Comparison of ENCODE assay signal across 9 mouse cellular contexts in genomic region chr2:115384414-115385180, GRCm38 (mm10).
DNase-seq lines count a peak whose midpoint lies in the region; ATAC-seq and TF ChIP-seq lines count a peak whose summit lies in the region.
"Had no signal": no experiment of that assay in that cellular context is flagged by ENCODE, and none has a peak within 500 bp of the region (broad histone marks: within the 10 kb centered on the region; RNA-seq: fewer than 3 reads in every experiment).

No protein-coding gene starts in this region.

- ATAC-seq in lung, postnatal 0 days = no peak
- ATAC-seq in limb, embryonic 14.5 days (ENCODE audit: low FRiP score, low read depth) = peak; percentile 50; the same call in 1 of the 2 replicates
- ATAC-seq in stomach, postnatal 0 days (ENCODE audit: low FRiP score, low TSS enrichment) = no peak

- H3K27me3 ChIP-seq in lung, postnatal 0 days (replicated peaks; ENCODE audit: insufficient read depth, low read length) = no peaks in the 10 kb centered on the region
- H3K27me3 ChIP-seq in limb, embryonic 14.5 days (ENCODE audit: control insufficient read depth, insufficient read depth, low read length) = no peaks in the 10 kb centered on the region
- no peaks in the 10 kb centered on the region for H3K27me3 ChIP-seq in stomach, postnatal 0 days (ENCODE audit: control insufficient read depth, insufficient read depth, low read length)

- WGBS in lung, postnatal 0 days = 37% methylated on average over 13 of the region's 13 CpGs
- WGBS in limb, embryonic 14.5 days = 29% methylated on average over 13 of the region's 13 CpGs
- WGBS in stomach, postnatal 0 days = 39% methylated on average over 13 of the region's 13 CpGs

- no peaks in the 10 kb centered on the region for H3K36me3 ChIP-seq in lung, postnatal 0 days (ENCODE audit: insufficient read depth, low read length)
- no peaks in the 10 kb centered on the region for H3K36me3 ChIP-seq in limb, embryonic 14.5 days (ENCODE audit: control insufficient read depth, insufficient read depth, low read length)
- no peaks in the 10 kb centered on the region for H3K36me3 ChIP-seq in stomach, postnatal 0 days (ENCODE audit: control insufficient read depth, insufficient read depth, low read length)

- no peak overlapping the region for H3K27ac ChIP-seq in lung, postnatal 0 days (ENCODE audit: low read length)
- H3K27ac ChIP-seq in limb, embryonic 14.5 days (replicated peaks; ENCODE audit: low read depth, low read length) = no peak overlapping the region
- H3K27ac ChIP-seq in stomach, postnatal 0 days (replicated peaks) = 0 out of 2 replicates have a peak overlapping the region, but pooled peaks have one; percentile 14

- TF ChIP-seq POLR2A in limb, embryonic 14.5 days (IDR thresholded peaks at IDR 0.05; ENCODE audit: borderline replicate concordance, extremely low read depth, insufficient read depth, insufficient read length) = no peak

- no peak for TF ChIP-seq CTCF in lung, postnatal 0 days (IDR thresholded peaks at IDR 0.05)
- no peak for TF ChIP-seq CTCF in stomach, postnatal 0 days (IDR thresholded peaks at IDR 0.05; ENCODE audit: low read depth)

- H3K4me2 ChIP-seq in lung, postnatal 0 days (replicated peaks; ENCODE audit: low read depth, low read length) = peak overlapping the region; percentile 22; the same call in 1 of the 2 replicates
- H3K4me2 ChIP-seq in limb, embryonic 14.5 days (replicated peaks; ENCODE audit: low read depth, low read length, severe bottlenecking) = no peak overlapping the region
- H3K4me2 ChIP-seq in stomach, postnatal 0 days (replicated peaks; ENCODE audit: low read depth) = peak overlapping the region; percentile 4; the same call in 1 of the 2 replicates

- H3K9ac ChIP-seq in lung, postnatal 0 days (replicated peaks; ENCODE audit: low read depth) = no peak overlapping the region
- no peak overlapping the region for H3K9ac ChIP-seq in limb, embryonic 14.5 days (ENCODE audit: low read depth, low read length, severe bottlenecking)
- H3K9ac ChIP-seq in stomach, postnatal 0 days (ENCODE audit: low read length) = no peak overlapping the region

- H3K4me3 ChIP-seq in lung, postnatal 0 days (ENCODE audit: low read depth, low read length) = no peak overlapping the region
- H3K4me3 ChIP-seq in limb, embryonic 14.5 days (replicated peaks; ENCODE audit: low read length) = no peak overlapping the region
- no peak overlapping the region for H3K4me3 ChIP-seq in stomach, postnatal 0 days (ENCODE audit: low read depth, low read length)

- no peaks in the 10 kb centered on the region for H3K4me1 ChIP-seq in lung, postnatal 0 days (ENCODE audit: insufficient read depth, low read depth, low read length)
- peaks cover 17% of the 10 kb centered on the region for H3K4me1 ChIP-seq in limb, embryonic 14.5 days (ENCODE audit: control insufficient read depth, insufficient read depth, low read length)
- H3K4me1 ChIP-seq in stomach, postnatal 0 days (replicated peaks; ENCODE audit: control insufficient read depth, insufficient read depth) = no peaks in the 10 kb centered on the region

- no peaks in the 10 kb centered on the region for H3K9me3 ChIP-seq in lung, postnatal 0 days (ENCODE audit: low read length)
- H3K9me3 ChIP-seq in limb, embryonic 14.5 days (ENCODE audit: control insufficient read depth, low read length) = no peaks in the 10 kb centered on the region
- H3K9me3 ChIP-seq in stomach, postnatal 0 days (ENCODE audit: control insufficient read depth, low read length) = no peaks in the 10 kb centered on the region

- TF ChIP-seq EP300 in lung, postnatal 0 days (IDR thresholded peaks at IDR 0.05) = no peak
- TF ChIP-seq EP300 in stomach, postnatal 0 days (optimal IDR thresholded peaks at IDR 0.05) = no peak

- peak; percentile 20 for DNase-seq in embryo, embryonic 10 days (ENCODE audit: low spot score)
- no peak for DNase-seq in embryo, embryonic 9.5 days (ENCODE audit: extremely low spot score)
- peak; percentile 23 for DNase-seq in lung, postnatal 0 days (ENCODE audit: low spot score)
- DNase-seq in lung, postnatal 25 days (ENCODE audit: low spot score) = no peak
- DNase-seq in limb, embryonic 14.5 days (ENCODE audit: low spot score) = peak; percentile 45
- no peak for DNase-seq in stomach, postnatal 0 days (ENCODE audit: low spot score)
- no peak for DNase-seq in spleen, postnatal 14 days (ENCODE audit: low spot score in 2 of 2)
- DNase-seq in natural killer cell, adult 2 months (ENCODE audit: low spot score in 2 of 2) = no peak
- DNase-seq: cerebellum, adult 11 months had no signal

Comparison
In these comparisons a context has a peak if more than half of its experiments do, and no peak if none do; other contexts are left out.
1. DNase-seq: peak in embryo, embryonic 10 days (single experiment), lung, postnatal 0 days (single experiment) and limb, embryonic 14.5 days (single experiment); none in embryo, embryonic 9.5 days (single experiment), lung, postnatal 25 days (single experiment), stomach, postnatal 0 days (single experiment), spleen, postnatal 14 days (0 of 2) and natural killer cell, adult 2 months (0 of 2).